Mouse (Mus musculus) monocyte, adult 2 months (primary cell): ENCODE results near the gene Grap.
"Not testable (repeated sequence)": the region's sequence is repeated elsewhere in the genome, so short reads cannot be mapped to it uniquely, and the experiment has no call there.

ENCODE experiments used
- DNase-seq, 2 experiments: peaks; one replicate each; pipeline ENCODE4 v3.0.0; 2022; ENCODE audit warnings: low spot score in 2 of 2, low read depth in 1 of 2

Gene Grap

DNA sequence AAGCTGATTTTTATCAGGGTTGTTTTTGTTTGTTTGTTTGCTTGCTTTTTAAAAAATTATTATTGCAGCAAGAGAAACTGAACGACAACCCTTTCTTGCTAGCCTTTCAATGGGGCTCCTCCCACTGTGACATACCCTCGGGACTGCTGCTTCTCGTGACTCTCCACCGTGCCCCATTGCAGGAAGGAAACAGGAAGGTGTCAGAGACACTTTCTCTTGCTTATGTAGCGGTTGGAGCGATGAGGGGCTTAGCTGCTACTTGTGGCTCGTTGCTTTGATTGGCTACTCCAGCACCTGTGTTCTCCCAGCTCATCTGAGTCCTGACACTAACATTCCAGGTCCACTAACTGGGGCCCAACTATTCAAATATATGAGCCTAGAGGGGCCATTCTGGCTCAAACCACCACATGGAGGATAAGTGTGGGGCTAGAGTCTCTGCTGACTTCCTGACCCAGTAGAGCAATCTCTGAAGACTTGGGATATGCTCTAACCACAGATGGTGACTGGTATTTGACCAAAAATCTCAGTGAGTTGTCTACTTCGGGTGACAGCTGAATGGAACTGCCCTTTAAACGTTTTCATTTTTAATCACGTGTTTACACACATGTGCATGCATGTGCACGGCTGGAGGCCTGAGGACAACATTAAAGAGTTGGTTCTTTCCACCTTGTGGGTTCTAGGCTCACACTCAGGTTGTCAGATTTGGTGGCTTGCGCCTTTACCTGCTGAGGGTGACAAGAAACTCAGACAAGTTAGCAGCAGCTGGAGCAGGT, 14.1 kb upstream of the Grap start:
- DNase-seq: no peak

DNA sequence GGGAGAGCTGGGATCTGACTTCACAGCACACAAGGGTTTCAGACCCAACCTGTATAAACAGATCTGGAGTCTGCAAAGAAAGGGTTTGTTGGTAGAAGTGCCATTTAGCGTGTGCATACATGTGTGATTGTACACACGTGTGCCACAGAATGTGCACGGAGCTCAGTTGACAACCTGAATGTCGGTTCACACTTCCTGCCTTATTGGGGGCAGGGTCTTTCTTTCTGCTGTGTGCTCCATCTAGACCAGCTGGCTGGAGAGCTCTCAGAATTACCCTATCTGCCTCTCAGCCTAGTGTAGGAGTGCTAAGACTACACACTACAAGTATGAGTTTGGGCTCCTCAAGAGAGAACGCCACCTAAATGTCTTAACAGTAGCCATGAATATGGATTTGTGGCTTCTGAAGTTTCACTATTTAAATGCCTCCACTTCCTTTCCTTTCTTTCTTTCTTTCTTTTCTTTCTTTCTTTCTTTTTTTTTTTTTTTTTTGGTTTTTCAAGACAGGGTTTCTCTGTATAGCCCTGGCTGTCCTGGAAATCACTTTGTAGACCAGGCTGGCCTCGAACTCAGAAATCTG, 13.4 kb upstream of the Grap start:
- no peak for DNase-seq

- not testable (repeated sequence) for DNase-seq
These were observed 12.5 kb upstream of the Grap start for GRCm38 (mm10) chr11:61640585-61640984.

GRCm38 (mm10) chr11:61642106-61642505, 11.0 kb upstream of the Grap start:
- DNase-seq: no peak

DNA sequence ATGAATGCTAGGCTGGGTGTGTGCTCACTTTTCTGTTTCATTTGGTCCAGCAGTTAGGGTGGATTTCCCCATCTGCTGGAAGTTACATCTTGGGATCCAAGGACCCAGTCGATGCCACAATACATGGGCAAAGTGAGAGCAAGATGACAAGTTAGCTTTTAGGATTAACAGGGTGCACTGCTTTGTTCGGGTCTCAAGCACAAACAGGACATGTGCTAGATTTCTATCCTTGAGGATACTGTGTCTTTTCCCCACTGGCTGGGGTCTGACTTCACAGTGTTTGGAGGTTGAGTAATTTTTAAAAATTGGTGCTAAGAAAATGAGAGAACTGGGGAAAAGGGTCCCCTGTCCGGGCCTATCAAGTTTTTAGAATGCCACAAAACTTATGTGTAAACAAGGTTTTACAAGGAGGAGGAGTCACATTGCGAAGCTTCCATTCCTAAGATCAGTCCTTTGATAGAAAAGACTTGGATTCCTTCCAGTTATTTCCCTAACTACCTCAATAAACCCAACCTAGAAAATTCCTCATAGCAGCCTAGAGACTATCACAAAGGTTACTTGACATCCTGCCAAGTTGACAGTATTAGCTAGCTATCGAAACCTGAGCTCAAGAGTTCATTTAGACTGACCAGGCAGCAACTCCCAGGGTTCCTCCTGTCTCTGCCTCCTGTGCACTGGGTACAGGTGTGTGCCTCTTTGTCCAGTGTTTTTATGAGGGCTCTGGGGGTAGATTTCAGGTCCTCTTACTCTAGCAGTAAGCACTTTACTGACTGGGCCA, 9.7 kb upstream of the Grap start:
- no peak for DNase-seq

DNA sequence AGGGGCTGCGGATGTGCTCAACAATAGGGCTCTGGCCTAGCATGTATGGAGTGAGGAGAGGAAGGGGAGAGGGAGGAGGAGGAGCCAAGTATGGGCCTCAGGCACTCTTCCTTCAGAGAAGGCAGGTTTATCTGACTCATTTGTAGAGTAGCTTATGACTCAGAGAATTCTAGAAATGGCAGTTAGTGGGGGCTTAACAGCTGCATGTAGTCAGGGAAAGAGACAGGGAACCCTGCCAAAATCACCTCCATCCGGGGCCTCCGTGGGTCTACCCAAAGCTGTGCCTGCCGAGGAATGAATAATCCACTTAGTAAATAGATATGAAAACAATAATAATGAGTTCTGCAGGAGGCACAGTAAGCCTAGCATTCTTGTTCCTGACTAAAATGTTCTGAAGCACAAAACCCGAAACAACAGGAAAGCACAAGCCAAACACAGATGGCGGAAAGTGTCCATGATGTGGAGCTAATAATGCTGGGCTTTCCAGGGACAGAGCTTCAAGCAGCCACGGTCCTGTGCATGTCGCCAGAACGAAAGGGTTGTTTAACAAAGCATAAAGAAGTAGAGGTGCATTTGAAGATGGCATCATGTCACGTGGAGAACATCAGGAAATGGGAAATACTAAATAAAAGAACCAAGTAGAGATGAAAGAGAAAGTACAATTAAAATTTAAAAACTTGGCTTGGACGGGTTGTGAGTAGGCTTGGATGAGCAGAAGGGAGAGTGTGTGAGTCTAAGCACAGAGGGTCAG, 8.3 kb upstream of the Grap start:
- no peak for DNase-seq

DNA sequence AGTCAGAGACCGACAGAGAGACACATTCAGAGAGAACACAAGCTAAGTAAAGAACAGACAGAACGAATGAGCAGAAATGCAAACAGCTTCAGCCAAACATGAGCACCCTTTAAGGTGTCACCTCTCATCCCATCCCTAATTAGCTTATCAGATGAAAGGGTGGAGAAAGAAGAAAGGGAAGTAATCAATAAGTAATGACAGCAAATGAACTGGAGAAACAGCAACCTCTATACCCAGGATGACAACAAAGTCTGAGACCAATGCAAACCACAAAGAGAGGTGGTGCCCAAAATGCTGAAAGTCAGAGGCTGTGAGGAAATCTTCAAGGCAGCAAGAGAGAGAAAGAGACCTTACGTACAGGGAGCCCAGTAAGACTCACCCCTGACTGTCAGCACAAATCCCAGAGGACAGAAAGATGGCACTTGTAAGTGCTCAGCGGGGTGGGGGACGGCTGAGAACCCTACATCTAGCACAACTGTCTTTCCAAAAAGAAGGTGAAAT, 7.7 kb upstream of the Grap start:
- DNase-seq: no peak

GRCm38 (mm10) chr11:61646499-61647039, 6.5 kb upstream of the Grap start:
- DNase-seq: no peak

- DNase-seq: no peak
These were observed 5.8 kb upstream of the Grap start for GRCm38 (mm10) chr11:61647110-61647910.

DNA sequence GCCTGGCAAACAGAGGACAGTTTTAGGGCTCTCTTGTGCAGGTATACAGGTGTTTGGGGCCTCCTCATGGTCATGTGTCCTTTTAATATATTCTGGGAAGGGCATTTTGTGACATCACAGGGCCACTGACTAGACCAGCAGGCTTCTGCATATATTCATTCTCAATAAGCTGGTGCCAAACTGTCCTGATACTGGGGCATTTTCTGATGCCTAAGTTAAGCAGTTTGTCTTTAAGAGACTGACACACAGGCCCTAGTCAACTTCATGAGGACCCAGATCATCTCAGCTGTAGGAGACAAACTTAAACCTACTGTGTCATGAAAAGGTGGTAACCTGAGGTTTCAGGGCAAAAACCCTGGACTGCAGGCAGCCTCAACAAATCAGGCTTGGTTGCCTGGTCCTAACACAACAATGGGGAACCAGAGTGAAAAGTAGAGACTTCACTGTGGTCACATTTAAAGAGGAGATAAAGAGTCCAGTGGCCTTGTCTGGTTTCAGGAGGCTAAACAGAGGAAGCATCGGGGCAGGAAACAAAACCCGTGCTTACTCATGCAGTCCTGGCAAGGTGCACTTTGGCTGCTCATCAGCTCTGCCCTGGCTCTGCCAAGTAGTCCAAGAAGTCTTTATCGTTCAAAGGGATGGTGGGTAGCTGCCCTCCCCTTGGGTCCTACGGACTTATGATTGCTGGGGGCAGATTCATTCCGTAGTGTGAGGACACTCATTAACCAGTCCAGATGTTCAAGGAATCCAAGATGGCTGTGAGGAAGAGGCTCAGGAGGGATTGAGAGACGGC, 4.9 kb upstream of the Grap start:
- no peak for DNase-seq

- DNase-seq: no peak
These were observed 4.3 kb upstream of the Grap start for GRCm38 (mm10) chr11:61648749-61649115.

DNA sequence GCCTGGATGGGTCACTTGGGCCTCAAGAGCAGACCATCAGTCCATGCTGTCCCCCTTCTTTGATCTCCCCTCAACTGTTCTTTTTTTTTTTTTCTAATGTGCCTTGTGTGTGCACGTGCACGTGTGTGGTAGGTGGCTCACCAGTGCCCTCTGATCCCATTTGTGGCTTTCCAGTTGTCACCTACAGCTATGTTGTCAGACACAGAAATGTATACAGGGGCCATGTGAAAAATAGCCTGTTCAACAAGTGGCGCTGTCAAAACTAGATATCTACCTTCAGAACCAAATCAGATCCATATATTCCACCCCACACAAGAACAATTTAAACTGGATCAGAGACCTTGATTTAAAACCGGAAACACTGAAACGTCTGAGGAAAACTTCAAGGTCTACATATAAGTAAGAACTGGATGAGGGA, 3.9 kb upstream of the Grap start:
- no peak for DNase-seq

- DNase-seq: no peak
These were observed 3.4 kb upstream of the Grap start for GRCm38 (mm10) chr11:61649626-61650025.

DNA sequence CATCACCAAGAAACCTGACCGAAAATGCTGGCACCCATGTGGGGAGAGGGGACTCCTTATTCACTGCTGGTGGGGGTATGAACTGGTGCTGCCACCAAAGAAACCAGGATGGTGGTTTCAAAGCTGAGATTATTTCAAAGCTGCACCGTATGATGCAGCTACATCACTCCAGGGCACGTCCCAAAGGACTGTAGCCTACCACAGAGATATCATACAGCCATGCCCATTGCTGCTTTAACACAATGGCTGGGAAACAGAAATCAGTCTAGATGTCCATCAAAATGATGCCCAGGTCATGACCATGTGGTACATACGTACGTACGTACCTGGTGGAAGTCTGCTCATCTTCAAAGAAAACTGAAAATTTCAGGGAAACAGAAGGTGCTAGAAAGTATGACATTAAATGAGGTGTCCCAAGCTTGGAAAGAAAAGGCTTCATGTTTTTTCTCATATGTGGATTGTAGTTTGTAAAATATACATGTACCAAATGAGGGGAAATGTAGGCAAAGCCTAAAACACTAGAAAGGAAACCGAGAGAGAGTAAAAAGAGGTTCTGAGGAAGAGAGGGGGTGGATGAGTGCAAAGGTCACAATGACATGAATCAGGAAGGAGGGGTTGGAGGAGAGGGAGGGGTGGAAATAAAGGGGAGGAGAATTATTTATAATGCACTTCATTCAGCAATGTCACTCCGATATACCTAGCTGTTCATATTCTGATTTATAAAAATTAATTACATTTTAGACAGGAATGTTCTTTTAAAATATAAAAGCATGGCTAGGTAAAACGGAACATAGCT, 2.4 kb upstream of the Grap start:
- DNase-seq: no peak

DNA sequence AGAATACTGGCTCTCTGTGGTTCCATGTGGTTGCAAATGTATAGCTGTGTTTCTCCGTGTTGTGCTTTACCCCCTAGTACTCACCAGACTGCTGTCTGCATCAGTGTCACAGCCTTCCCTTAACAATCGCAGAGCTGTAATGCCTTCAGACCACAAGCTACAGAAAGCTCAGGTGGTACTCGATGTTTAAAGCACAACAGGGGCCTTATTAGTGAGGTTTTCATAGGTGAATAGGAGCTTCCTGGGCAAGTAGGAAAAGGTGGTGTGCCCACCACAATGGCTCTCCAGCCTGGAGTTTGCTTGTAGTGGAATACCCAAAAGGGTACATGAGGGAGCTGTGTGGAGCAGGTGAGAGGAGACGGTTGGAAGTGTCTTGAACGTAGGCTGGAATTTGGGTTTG, 849 bp upstream of the Grap start:
- DNase-seq: no peak

GRCm38 (mm10) chr11:61653568-61653967, 503 bp downstream of the Grap start:
- DNase-seq: no peak

GRCm38 (mm10) chr11:61654786-61655311, 1.8 kb downstream of the Grap start:
- no peak for DNase-seq

DNA sequence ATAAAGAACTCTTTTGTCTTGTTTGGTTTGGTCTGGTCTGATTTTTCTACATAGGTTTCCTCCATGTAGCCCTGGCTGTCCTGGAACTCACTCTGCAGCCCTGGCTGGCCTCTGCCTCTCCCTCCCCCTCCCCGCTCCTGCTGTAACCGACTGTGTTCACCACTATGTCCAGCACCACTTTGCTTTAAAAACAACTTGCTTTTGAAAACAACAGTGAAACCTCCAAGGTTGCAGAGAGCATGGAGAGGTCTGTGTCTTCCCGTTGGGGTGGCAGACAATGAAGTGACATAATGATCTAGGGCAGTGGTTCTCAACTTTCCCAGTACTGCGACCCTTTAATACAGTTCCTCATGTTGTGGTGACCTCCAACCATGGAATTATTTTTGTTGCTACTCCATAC, 2.6 kb downstream of the Grap start:
- DNase-seq: no peak
